Mouse (Mus musculus): ENCODE data around the gene Tbc1d8.

GRCm38 (mm10) chr1:39349427-39349826 is 129.1 kb downstream of the Tbc1d8 start:
- TF ChIP-seq POLR2A (IDR thresholded peaks at IDR 0.05; ENCODE audit: borderline replicate concordance, extremely low read depth, low read depth, low read length) (no peak), CTCF (IDR thresholded peaks at IDR 0.05; ENCODE audit: insufficient read depth, low read length) (no peak)

Measured in lung, adult 2 months (tissue).